ENCODE assay signal across 12 mouse cellular contexts in genomic region chr9:60848730-60849129, GRCm38 (mm10). TPM values are rescaled to one million over a fixed set of nuclear protein-coding genes. Genes with fewer than 3 reads are reported as not detected.
DNase-seq lines count a peak whose midpoint lies in the region; ATAC-seq lines count a peak whose summit lies in the region.
"Had no signal": no experiment of that assay in that cellular context is flagged by ENCODE, and none has a peak within 500 bp of the region (broad histone marks: within the 10 kb centered on the region; RNA-seq: fewer than 3 reads in every experiment).

No protein-coding gene starts in this region.

- H3K4me3 ChIP-seq in heart, embryonic 13.5 days = no peak overlapping the region
- no peak overlapping the region for H3K4me3 ChIP-seq in embryonic facial prominence, embryonic 14.5 days (ENCODE audit: low read depth, low read length)

- intact Hi-C loops in heart, postnatal 36 days (cut with DNase I) = no loop called here

- H3K4me2 ChIP-seq in heart, embryonic 13.5 days = no peak overlapping the region
- no peak overlapping the region for H3K4me2 ChIP-seq in embryonic facial prominence, embryonic 14.5 days (ENCODE audit: low read depth, low read length)

- WGBS in heart, embryonic 13.5 days = 60% methylated on average over 9 of the region's 9 CpGs
- 38% methylated on average over 9 of the region's 9 CpGs for WGBS in embryonic facial prominence, embryonic 14.5 days

- no peak for DNase-seq in heart, postnatal 36 days
- DNase-seq in 3T3-L1 (ENCODE audit: low read depth, low spot score) (peak; percentile 40), adipocyte (ENCODE audit: low spot score) (no peak)
- DNase-seq in embryonic facial prominence, embryonic 14.5 days (ENCODE audit: low spot score) = no peak
- DNase-seq in lung, adult 18-20 months = peak; percentile 47 to 56
- DNase-seq in ovary, postnatal 36 days (ENCODE audit: low spot score) = no peak
- DNase-seq: adrenal gland, adult 8-10 months; cerebellum, adult 9-11 months; layer of hippocampus, adult 9-11 months; thymus, postnatal 14 days had no signal

- H3K9me3 ChIP-seq in heart, embryonic 13.5 days = no peaks in the 10 kb centered on the region
- no peaks in the 10 kb centered on the region for H3K9me3 ChIP-seq in embryonic facial prominence, embryonic 14.5 days (ENCODE audit: control insufficient read depth, low read length)

- H3K4me1 ChIP-seq in heart, embryonic 13.5 days = peaks cover 22% of the 10 kb centered on the region
- H3K4me1 ChIP-seq in embryonic facial prominence, embryonic 14.5 days (ENCODE audit: control insufficient read depth, insufficient read depth, low read length) = peaks cover 7% of the 10 kb centered on the region; the same call in 1 of the 2 replicates

- H3K36me3 ChIP-seq in heart, embryonic 13.5 days = peaks cover 67% of the 10 kb centered on the region
- H3K36me3 ChIP-seq in embryonic facial prominence, embryonic 14.5 days (ENCODE audit: control insufficient read depth, insufficient read depth, low read length) = peaks cover 9% of the 10 kb centered on the region; the same call in 1 of the 2 replicates

- peak overlapping the region; percentile 50; the same call in 1 of the 2 replicates for H3K27ac ChIP-seq in heart, embryonic 13.5 days (replicated peaks)
- H3K27ac ChIP-seq in embryonic facial prominence, embryonic 14.5 days (replicated peaks; ENCODE audit: low read depth, low read length) = 0 out of 2 replicates have a peak overlapping the region, but pooled peaks have one; percentile 44

- ATAC-seq in heart, embryonic 13.5 days (ENCODE audit: extremely low read depth, insufficient number of reproducible peaks, low FRiP score, low TSS enrichment) = no peak
- ATAC-seq in embryonic facial prominence, embryonic 14.5 days (ENCODE audit: low read depth) = no peak
- ATAC-seq in megakaryocyte, adult 5-6 weeks (ENCODE audit: poor library complexity, severe bottlenecking) = no peak

- peak overlapping the region; percentile 37; the same call in 1 of the 2 replicates for H3K9ac ChIP-seq in heart, embryonic 13.5 days
- H3K9ac ChIP-seq in embryonic facial prominence, embryonic 14.5 days (ENCODE audit: low read depth, low read length) = no peak overlapping the region

- H3K27me3 ChIP-seq in heart, embryonic 13.5 days (replicated peaks) = no peaks in the 10 kb centered on the region
- H3K27me3 ChIP-seq in embryonic facial prominence, embryonic 14.5 days (replicated peaks; ENCODE audit: control insufficient read depth, insufficient read depth, low read length) = no peaks in the 10 kb centered on the region

RNA-seq across cellular contexts. Expression of gene Uaca, which starts 54.4 kb away (rescaled TPM):
- polyA plus RNA-seq in heart, embryonic 13.5 days (2015; fragmentation: Nextera tagmentation; extraction: Ambion mirVana) = 25.8 and 27.3 TPM in 2 replicates
- 10 to 100 TPM; 49.7 to 51.1 TPM for total RNA-seq in heart, postnatal 36 days (2021)
- 31.5 and 31.8 TPM in 2 replicates for polyA plus RNA-seq in embryonic facial prominence, embryonic 14.5 days (2014; fragmentation: Nextera tagmentation; extraction: Ambion mirVana)
- total RNA-seq in megakaryocyte, adult 5-6 weeks (2015) = 0.07 TPM in 1 of 2 replicates, not detected in the other
- total RNA-seq in megakaryocyte, adult 5-6 weeks (2017) = 0.20 TPM in 1 of 2 replicates, not detected in the other

Comparison
In these comparisons a context has a peak if more than half of its experiments do, and no peak if none do; other contexts are left out.
1. DNase-seq: peak in 3T3-L1 (single experiment) and lung, adult 18-20 months (2 of 2); none in heart, postnatal 36 days (0 of 2), embryonic facial prominence, embryonic 14.5 days (single experiment), ovary, postnatal 36 days (single experiment) and adipocyte (single experiment).
2. RNA of gene Uaca, which starts 54.4 kb away (total RNA-seq): 49.7 to 51.1 TPM in heart, postnatal 36 days; 0.07 to 0.20 TPM in megakaryocyte, adult 5-6 weeks; every median in the first group is over 10 times any median in the second.